Mouse (Mus musculus): ENCODE data around the gene Pfdn6. TPM values are rescaled to one million over a fixed set of nuclear protein-coding genes. Genes with fewer than 3 reads are reported as not detected.

Gene Pfdn6
- polyA plus RNA-seq, 1 experiment, result 54.1 TPM

Other genes starting within 250 kb of the Pfdn6 start
- 61.3 and 62.9 TPM in 2 replicates for gene March2, start 221.7 kb downstream of the Pfdn6 start, polyA plus RNA-seq (2012; ENCODE audit: insufficient read depth, insufficient read length, missing spikeins)
- 128 TPM in 2 replicates for gene Rab11b, start 179.8 kb downstream of the Pfdn6 start, polyA plus RNA-seq (2012; ENCODE audit: insufficient read depth, insufficient read length, missing spikeins)
- 8.4 and 11.0 TPM in 2 replicates for gene Angptl4, start 158.5 kb downstream of the Pfdn6 start, polyA plus RNA-seq (2012; ENCODE audit: insufficient read depth, insufficient read length, missing spikeins)
- 27.5 and 33.3 TPM in 2 replicates for gene Kank3, start 129.8 kb downstream of the Pfdn6 start, polyA plus RNA-seq (2012; ENCODE audit: insufficient read depth, insufficient read length, missing spikeins)
- 1,369 and 1,530 TPM in 2 replicates for gene Rps28, start 115.8 kb downstream of the Pfdn6 start, polyA plus RNA-seq (2012; ENCODE audit: insufficient read depth, insufficient read length, missing spikeins)
- gene Ndufa7, start 115.8 kb downstream of the Pfdn6 start, polyA plus RNA-seq (2012; ENCODE audit: insufficient read depth, insufficient read length, missing spikeins), result 197 and 199 TPM in 2 replicates
- gene Cd320, start 97.3 kb downstream of the Pfdn6 start, polyA plus RNA-seq (2012; ENCODE audit: insufficient read depth, insufficient read length, missing spikeins), result 4.4 TPM in 2 replicates
- gene Gm7029, start 66.5 kb downstream of the Pfdn6 start, polyA plus RNA-seq (2012; ENCODE audit: insufficient read depth, insufficient read length, missing spikeins), result not detected in 2 replicates
- 35.5 and 36.3 TPM in 2 replicates for gene Kifc1, start 49.7 kb downstream of the Pfdn6 start, polyA plus RNA-seq (2012; ENCODE audit: insufficient read depth, insufficient read length, missing spikeins)
- 3.5 and 6.4 TPM in 2 replicates for gene Platr17, start 35.2 kb downstream of the Pfdn6 start, polyA plus RNA-seq (2012; ENCODE audit: insufficient read depth, insufficient read length, missing spikeins)
- 58.1 and 69.3 TPM in 2 replicates for gene Daxx, start 30.9 kb downstream of the Pfdn6 start, polyA plus RNA-seq (2012; ENCODE audit: insufficient read depth, insufficient read length, missing spikeins)
- gene Tapbp, start 24.4 kb downstream of the Pfdn6 start, polyA plus RNA-seq (2012; ENCODE audit: insufficient read depth, insufficient read length, missing spikeins), result 389 and 454 TPM in 2 replicates
- gene Zbtb22, start 24.4 kb downstream of the Pfdn6 start, polyA plus RNA-seq (2012; ENCODE audit: insufficient read depth, insufficient read length, missing spikeins), result 21.8 and 24.0 TPM in 2 replicates
- gene Rgl2, start 10.8 kb downstream of the Pfdn6 start, polyA plus RNA-seq (2012; ENCODE audit: insufficient read depth, insufficient read length, missing spikeins), result 209 and 216 TPM in 2 replicates
- 10.1 and 10.2 TPM in 2 replicates for gene Wdr46, start 317 bp upstream of the Pfdn6 start, polyA plus RNA-seq (2012; ENCODE audit: insufficient read depth, insufficient read length, missing spikeins)
- gene B3galt4, start 11.1 kb upstream of the Pfdn6 start, polyA plus RNA-seq (2012; ENCODE audit: insufficient read depth, insufficient read length, missing spikeins), result 8.3 and 8.7 TPM in 2 replicates
- gene Vps52, start 15.5 kb upstream of the Pfdn6 start, polyA plus RNA-seq (2012; ENCODE audit: insufficient read depth, insufficient read length, missing spikeins), result 41.3 and 49.7 TPM in 2 replicates
- gene Rps18, start 15.7 kb upstream of the Pfdn6 start, polyA plus RNA-seq (2012; ENCODE audit: insufficient read depth, insufficient read length, missing spikeins), result 1,144 and 1,230 TPM in 2 replicates
- gene H2-K1, start 60.0 kb upstream of the Pfdn6 start, polyA plus RNA-seq (2012; ENCODE audit: insufficient read depth, insufficient read length, missing spikeins), result 2,635 and 2,812 TPM in 2 replicates
- 22.8 and 22.9 TPM in 2 replicates for gene Ring1, start 84.3 kb upstream of the Pfdn6 start, polyA plus RNA-seq (2012; ENCODE audit: insufficient read depth, insufficient read length, missing spikeins)
- 64.2 and 78.0 TPM in 2 replicates for gene H2-Ke6, start 87.7 kb upstream of the Pfdn6 start, polyA plus RNA-seq (2012; ENCODE audit: insufficient read depth, insufficient read length, missing spikeins)
- gene Slc39a7, start 91.3 kb upstream of the Pfdn6 start, polyA plus RNA-seq (2012; ENCODE audit: insufficient read depth, insufficient read length, missing spikeins), result 62.3 and 70.1 TPM in 2 replicates
- 50.2 and 51.9 TPM in 2 replicates for gene Rxrb, start 91.5 kb upstream of the Pfdn6 start, polyA plus RNA-seq (2012; ENCODE audit: insufficient read depth, insufficient read length, missing spikeins)
- 0.51 and 0.61 TPM in 2 replicates for gene Col11a2, start 99.1 kb upstream of the Pfdn6 start, polyA plus RNA-seq (2012; ENCODE audit: insufficient read depth, insufficient read length, missing spikeins)
- gene H2-Oa, start 152.0 kb upstream of the Pfdn6 start, polyA plus RNA-seq (2012; ENCODE audit: insufficient read depth, insufficient read length, missing spikeins), result 0.88 TPM in 1 of 2 replicates, not detected in the other
- 206 and 214 TPM in 2 replicates for gene H2-DMa, start 179.2 kb upstream of the Pfdn6 start, polyA plus RNA-seq (2012; ENCODE audit: insufficient read depth, insufficient read length, missing spikeins)
- gene Brd2, start 182.3 kb upstream of the Pfdn6 start, polyA plus RNA-seq (2012; ENCODE audit: insufficient read depth, insufficient read length, missing spikeins), result 156 and 185 TPM in 2 replicates
- gene H2-DMb2, start 203.0 kb upstream of the Pfdn6 start, polyA plus RNA-seq (2012; ENCODE audit: insufficient read depth, insufficient read length, missing spikeins), result 3.0 and 4.9 TPM in 2 replicates
- 232 and 258 TPM in 2 replicates for gene H2-DMb1, start 212.7 kb upstream of the Pfdn6 start, polyA plus RNA-seq (2012; ENCODE audit: insufficient read depth, insufficient read length, missing spikeins)
- 56.2 and 60.8 TPM in 2 replicates for gene Tap1, start 247.2 kb upstream of the Pfdn6 start, polyA plus RNA-seq (2012; ENCODE audit: insufficient read depth, insufficient read length, missing spikeins)
- gene Psmb9, start 247.4 kb upstream of the Pfdn6 start, polyA plus RNA-seq (2012; ENCODE audit: insufficient read depth, insufficient read length, missing spikeins), result 134 TPM in 2 replicates